Mouse (Mus musculus) forebrain, embryonic 16.5 days (tissue): ENCODE results near the gene Galnt6. TPM values are rescaled to one million over a fixed set of nuclear protein-coding genes. Genes with fewer than 3 reads are reported as not detected.

Experiments
- ATAC-seq: fragments of 200-750 bp; cut with Nextera tagmentation; 2 replicates; pipeline ENCODE4 v1.8.0; 2017; ENCODE audit warnings: mild to moderate bottlenecking, moderate library complexity
- H3K27ac ChIP-seq: fragments of 300-500 bp; sonication (generic); 2 replicates; pipeline ENCODE4 v1.5.1; 2014; ENCODE audit warnings: low read length, control low read depth
- H3K27me3 ChIP-seq: fragments of 300-500 bp; sonication (generic); replicated peaks from 2 replicates; pipeline ENCODE4 v1.6.1; 2014; ENCODE audit warnings: low read length; ENCODE audit not compliant: control insufficient read depth, insufficient read depth
- H3K36me3 ChIP-seq: fragments of 300-500 bp; sonication (generic); 2 replicates; pipeline ENCODE4 v1.6.1; 2014; ENCODE audit not compliant: control insufficient read depth, insufficient read depth
- H3K4me1 ChIP-seq: fragments of 300-500 bp; sonication (generic); replicated peaks from 2 replicates; pipeline ENCODE4 v1.6.1; 2014; ENCODE audit warnings: low read length; ENCODE audit not compliant: control insufficient read depth, insufficient read depth
- H3K4me2 ChIP-seq: fragments of 300-500 bp; sonication (generic); 2 replicates; pipeline ENCODE4 v1.6.1; 2014; ENCODE audit warnings: mild to moderate bottlenecking, low read length, control low read depth
- H3K4me3 ChIP-seq: fragments of 300-500 bp; sonication (generic); replicated peaks from 2 replicates; pipeline ENCODE4 v1.5.1; 2014; ENCODE audit warnings: mild to moderate bottlenecking, low read length, control low read depth
- H3K9ac ChIP-seq: fragments of 300-500 bp; sonication (generic); replicated peaks from 2 replicates; pipeline ENCODE4 v1.6.1; 2014; ENCODE audit warnings: low read depth, low read length, control low read depth
- H3K9me3 ChIP-seq: fragments of 300-500 bp; sonication (generic); 2 replicates; pipeline ENCODE4 v1.6.1; 2016; ENCODE audit warnings: low read length; ENCODE audit not compliant: control insufficient read depth
- WGBS: fragments of 180-500 bp; shearing (Covaris S2); extraction: QIAGEN DNeasy Blood & Tissue Kit; methylation state at CpG from one replicate; pipeline ENCODE4 v1.1.7; 2014; 5-methylcytosine and 5-hydroxymethylcytosine counted together
- microRNA-seq: library from miRNA; unstranded; fragments of <30 nt; microRNA quantifications from one replicate; pipeline ENCODE4, GENCODE M21; 2017
- polyA plus RNA-seq: library from polyadenylated mRNA; unstranded; fragments of >200 nt; fragmentation: Nextera tagmentation; extraction: Ambion mirVana; gene quantifications from 2 replicates; pipeline ENCODE4 v1.2.1, GENCODE M21; 2015

Galnt6 gene
- polyA plus RNA-seq, 1 experiment from 2014 or later = 0.34 TPM

DNA sequence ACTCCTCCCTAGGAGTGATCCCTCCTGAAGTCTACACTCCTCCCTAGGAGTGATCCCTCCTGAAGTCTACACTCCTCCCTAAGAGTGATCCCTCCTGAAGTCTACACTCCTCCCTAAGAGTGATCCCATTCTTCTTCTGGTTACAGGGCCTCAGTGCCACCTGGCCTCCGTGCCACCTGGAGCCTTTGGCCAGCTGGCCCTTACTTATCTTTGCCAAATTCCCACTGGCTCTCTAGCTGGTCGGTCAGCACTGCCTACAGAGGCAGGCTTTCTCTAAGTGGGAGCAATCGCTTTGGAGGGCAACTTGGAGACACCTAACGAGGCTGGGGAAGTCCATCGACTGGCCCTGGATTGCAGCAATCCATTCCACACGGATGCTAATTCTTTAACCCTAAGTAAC is 83.0 kb downstream of the Galnt6 start:
- Histone ChIP-seq H3K27me3 (no peaks in the 10 kb centered on the region), H3K4me3 (no peak overlapping the region), H3K36me3 (no peaks in the 10 kb centered on the region), H3K9me3 (no peaks in the 10 kb centered on the region), H3K9ac (no peak overlapping the region), H3K4me2 (no peak overlapping the region), H3K27ac (no peak overlapping the region), H3K4me1 (no peaks in the 10 kb centered on the region)
- 74% methylated on average over 6 of the region's 6 CpGs for WGBS
- ATAC-seq = no peak

DNA sequence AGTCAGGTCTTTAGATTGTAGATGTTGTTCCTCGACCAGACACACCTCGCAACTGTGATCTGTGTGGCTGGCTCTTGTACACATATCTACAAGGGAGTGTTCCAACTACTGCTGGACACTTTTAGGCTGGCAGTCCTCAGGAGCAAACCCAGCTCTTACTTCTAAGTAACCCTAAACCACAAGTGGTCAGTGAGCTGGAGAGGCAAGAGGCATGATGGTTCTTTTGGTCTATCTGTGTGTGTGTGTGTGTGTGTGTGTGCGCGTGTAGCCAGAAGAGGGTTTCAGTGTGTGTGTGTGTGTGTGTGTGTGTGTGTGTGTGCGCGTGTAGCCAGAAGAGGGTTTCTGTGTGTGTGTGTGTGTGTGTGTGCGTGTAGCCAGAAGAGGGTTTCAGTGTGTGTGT is 86.7 kb downstream of the Galnt6 start:
- WGBS = 93% methylated on average over 7 of the region's 7 CpGs
- Histone ChIP-seq H3K9ac (no peak overlapping the region), H3K27me3 (peaks cover 16% of the 10 kb centered on the region), H3K36me3 (no peaks in the 10 kb centered on the region), H3K4me1 (no peaks in the 10 kb centered on the region), H3K4me2 (no peak overlapping the region), H3K9me3 (no peaks in the 10 kb centered on the region), H3K4me3 (no peak overlapping the region), H3K27ac (no peak overlapping the region)
- ATAC-seq = no peak

Small RNA genes within 50 kb of the gene (microRNA-seq; reads per million reads assigned to microRNA genes)
- gene Mir6961 = not detected

Other genes with a start within 250 kb of the Galnt6 start
- gene Csrnp2, start 233.9 kb downstream of the Galnt6 start, polyA plus RNA-seq = 56.3 and 56.9 TPM in 2 replicates
- 30.7 and 35.1 TPM in 2 replicates for gene Tfcp2, start 177.4 kb downstream of the Galnt6 start, polyA plus RNA-seq
- 52.7 and 53.2 TPM in 2 replicates for gene Pou6f1, start 129.4 kb downstream of the Galnt6 start, polyA plus RNA-seq
- gene Dazap2, start 114.0 kb downstream of the Galnt6 start, polyA plus RNA-seq = 152 and 164 TPM in 2 replicates
- gene Smagp, start 92.4 kb downstream of the Galnt6 start, polyA plus RNA-seq = 2.4 and 3.3 TPM in 2 replicates
- 0.65 and 0.70 TPM in 2 replicates for gene Bin2, start 59.8 kb downstream of the Galnt6 start, polyA plus RNA-seq
- gene Cela1, start 41.5 kb downstream of the Galnt6 start, polyA plus RNA-seq = 1.1 and 1.4 TPM in 2 replicates
- gene Slc4a8, start 32.4 kb upstream of the Galnt6 start, polyA plus RNA-seq = 20.8 and 25.7 TPM in 2 replicates
- gene Scn8a, start 140.5 kb upstream of the Galnt6 start, polyA plus RNA-seq = 19.3 and 23.0 TPM in 2 replicates